Mouse (Mus musculus) hindbrain, embryonic 11.5 days (tissue): ENCODE results near the gene Cdh7. TPM values are rescaled to one million over a fixed set of nuclear protein-coding genes. Genes with fewer than 3 reads are reported as not detected.

Experiments
- ATAC-seq: fragments of 200-750 bp; cut with Nextera tagmentation; 2 replicates; pipeline ENCODE4 v1.8.0; 2017; ENCODE audit warnings: mild to moderate bottlenecking, moderate TSS enrichment, moderate library complexity; ENCODE audit not compliant: low FRiP score
- DNase-seq: peaks from one replicate; pipeline ENCODE4 v3.0.0-alpha.2; 2015; ENCODE audit warnings: low spot score
- H3K27ac ChIP-seq: fragments of 300-500 bp; sonication (generic); 2 replicates; pipeline ENCODE4 v1.5.1; 2014; ENCODE audit warnings: mild to moderate bottlenecking, low read depth, low read length
- H3K27me3 ChIP-seq: fragments of 300-500 bp; sonication (generic); 2 replicates; pipeline ENCODE4 v1.6.1; 2014; ENCODE audit warnings: mild to moderate bottlenecking, low read length, moderate library complexity, mixed read lengths; ENCODE audit not compliant: control insufficient read depth, insufficient read depth
- H3K36me3 ChIP-seq: fragments of 300-500 bp; sonication (generic); 2 replicates; pipeline ENCODE4 v1.6.1; 2014; ENCODE audit warnings: mild to moderate bottlenecking, low read length, moderate library complexity, mixed read lengths; ENCODE audit not compliant: control insufficient read depth, insufficient read depth
- H3K4me1 ChIP-seq: fragments of 300-500 bp; sonication (generic); replicated peaks from 2 replicates; pipeline ENCODE4 v1.6.1; 2014; ENCODE audit warnings: low read length, mixed read lengths; ENCODE audit not compliant: control insufficient read depth, insufficient read depth
- H3K4me2 ChIP-seq: fragments of 300-500 bp; sonication (generic); replicated peaks from 2 replicates; pipeline ENCODE4 v1.6.1; 2014; ENCODE audit warnings: mild to moderate bottlenecking, low read depth, low read length
- H3K4me3 ChIP-seq: fragments of 300-500 bp; sonication (generic); 2 replicates; pipeline ENCODE4 v1.5.1; 2014; ENCODE audit warnings: low read depth, low read length
- H3K9ac ChIP-seq: fragments of 300-500 bp; sonication (generic); 2 replicates; pipeline ENCODE4 v1.6.1; 2014; ENCODE audit warnings: low read depth, low read length
- H3K9me3 ChIP-seq: fragments of 300-500 bp; sonication (generic); 2 replicates; pipeline ENCODE4 v1.6.1; 2016; ENCODE audit warnings: low read length; ENCODE audit not compliant: control insufficient read depth
- WGBS: fragments of 180-500 bp; shearing (Covaris S2); extraction: QIAGEN DNeasy Blood & Tissue Kit; methylation state at CpG from one replicate; pipeline ENCODE4 v1.1.7; 2014; 5-methylcytosine and 5-hydroxymethylcytosine counted together
- polyA plus RNA-seq: library from polyadenylated mRNA; unstranded; fragments of >200 nt; fragmentation: Nextera tagmentation; extraction: Ambion mirVana; gene quantifications from 2 replicates; pipeline ENCODE4 v1.2.1, GENCODE M21; 2014

The Cdh7 gene
- polyA plus RNA-seq, 1 experiment from 2014 or later, result 3.1 TPM

GRCm38 (mm10) chr1:109985468-109985867, 3.2 kb downstream of the Cdh7 start:
- no peaks in the 10 kb centered on the region for H3K9me3 ChIP-seq
- H3K27ac ChIP-seq, result no peak overlapping the region
- 9% methylated on average over 1 of the region's 1 CpGs for WGBS
- H3K4me2 ChIP-seq, result no peak overlapping the region
- no peak overlapping the region for H3K4me3 ChIP-seq
- no peak overlapping the region for H3K9ac ChIP-seq
- peak; percentile 31; the same call in 1 of the 2 replicates for ATAC-seq
- no peaks in the 10 kb centered on the region for H3K27me3 ChIP-seq
- no peaks in the 10 kb centered on the region for H3K4me1 ChIP-seq
- H3K36me3 ChIP-seq, result no peaks in the 10 kb centered on the region
- DNase-seq, result peak; percentile 78

DNA sequence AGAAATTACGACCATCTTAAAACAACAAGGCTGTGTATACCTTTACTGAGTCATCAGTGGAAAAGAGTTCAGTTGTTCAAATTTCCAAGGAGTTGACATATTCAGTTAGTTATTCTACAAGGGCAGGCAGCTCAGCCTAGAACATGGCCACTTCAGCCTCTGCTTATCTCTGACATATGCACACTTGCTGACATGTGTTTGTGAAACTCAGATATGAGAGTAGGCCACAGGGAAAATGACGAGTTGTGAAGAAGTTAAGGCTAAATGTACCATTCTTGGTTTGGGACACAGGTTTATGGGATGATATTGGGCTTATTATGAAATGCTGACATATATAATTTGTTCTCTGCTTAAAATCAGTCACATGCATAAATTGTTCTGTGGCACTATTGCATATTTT, 7.3 kb downstream of the Cdh7 start:
- no peak overlapping the region for H3K27ac ChIP-seq
- no peak overlapping the region for H3K9ac ChIP-seq
- WGBS, result 81% methylated on average over 2 of the region's 2 CpGs
- H3K9me3 ChIP-seq, result no peaks in the 10 kb centered on the region
- H3K4me3 ChIP-seq, result no peak overlapping the region
- H3K27me3 ChIP-seq, result no peaks in the 10 kb centered on the region
- H3K4me2 ChIP-seq, result no peak overlapping the region
- no peak for ATAC-seq
- DNase-seq, result no peak
- no peaks in the 10 kb centered on the region for H3K4me1 ChIP-seq
- H3K36me3 ChIP-seq, result no peaks in the 10 kb centered on the region

GRCm38 (mm10) chr1:109993906-109994305, 11.7 kb downstream of the Cdh7 start:
- H3K4me2 ChIP-seq, result no peak overlapping the region
- WGBS, result 88% methylated on average over 5 of the region's 5 CpGs
- H3K27ac ChIP-seq, result no peak overlapping the region
- ATAC-seq, result no peak
- DNase-seq, result no peak
- no peaks in the 10 kb centered on the region for H3K27me3 ChIP-seq
- no peak overlapping the region for H3K9ac ChIP-seq
- H3K36me3 ChIP-seq, result no peaks in the 10 kb centered on the region
- no peaks in the 10 kb centered on the region for H3K4me1 ChIP-seq
- H3K9me3 ChIP-seq, result no peaks in the 10 kb centered on the region
- no peak overlapping the region for H3K4me3 ChIP-seq

- no peak overlapping the region for H3K9ac ChIP-seq
- no peaks in the 10 kb centered on the region for H3K36me3 ChIP-seq
- no peak overlapping the region for H3K4me3 ChIP-seq
- no peak overlapping the region for H3K4me2 ChIP-seq
- no peaks in the 10 kb centered on the region for H3K4me1 ChIP-seq
- H3K27ac ChIP-seq, result no peak overlapping the region
- DNase-seq (no peak), ATAC-seq (no peak)
- no peaks in the 10 kb centered on the region for H3K9me3 ChIP-seq
- no peaks in the 10 kb centered on the region for H3K27me3 ChIP-seq
Measured at GRCm38 (mm10) chr1:110004451-110004850, 22.2 kb downstream of the Cdh7 start.

- Histone ChIP-seq H3K36me3 (no peaks in the 10 kb centered on the region), H3K4me1 (no peaks in the 10 kb centered on the region), H3K4me2 (no peak overlapping the region), H3K27ac (no peak overlapping the region), H3K27me3 (no peaks in the 10 kb centered on the region), H3K9me3 (no peaks in the 10 kb centered on the region), H3K4me3 (no peak overlapping the region), H3K9ac (no peak overlapping the region)
- WGBS, result 93% methylated on average over 3 of the region's 3 CpGs
- DNase-seq, result no peak
- no peak for ATAC-seq
Measured at GRCm38 (mm10) chr1:110005038-110005437, 22.8 kb downstream of the Cdh7 start.

DNA sequence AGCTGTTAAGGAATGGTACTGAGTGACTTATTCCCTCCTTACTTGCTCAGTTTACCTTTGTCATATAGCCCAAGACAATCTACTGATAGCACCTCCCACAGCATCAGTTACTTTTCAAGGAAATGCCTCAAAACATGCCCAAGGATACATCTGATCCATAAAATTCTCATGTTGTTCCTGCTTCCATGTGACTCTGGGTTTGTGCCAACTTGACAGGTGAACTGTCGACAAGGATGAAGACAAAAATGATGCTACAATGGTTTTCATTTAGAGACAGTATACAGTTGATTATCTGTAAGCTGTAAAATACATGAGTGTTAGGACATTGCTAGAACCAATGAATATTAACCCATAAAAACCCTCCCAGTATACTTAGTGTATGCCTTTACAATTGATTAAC, 29.9 kb downstream of the Cdh7 start:
- WGBS, result 87% methylated on average over 1 of the region's 1 CpGs
- Histone ChIP-seq H3K9me3 (no peaks in the 10 kb centered on the region), H3K27me3 (no peaks in the 10 kb centered on the region), H3K27ac (no peak overlapping the region), H3K36me3 (no peaks in the 10 kb centered on the region), H3K4me2 (no peak overlapping the region), H3K9ac (no peak overlapping the region), H3K4me3 (no peak overlapping the region), H3K4me1 (no peaks in the 10 kb centered on the region)
- DNase-seq (no peak), ATAC-seq (no peak)

DNA sequence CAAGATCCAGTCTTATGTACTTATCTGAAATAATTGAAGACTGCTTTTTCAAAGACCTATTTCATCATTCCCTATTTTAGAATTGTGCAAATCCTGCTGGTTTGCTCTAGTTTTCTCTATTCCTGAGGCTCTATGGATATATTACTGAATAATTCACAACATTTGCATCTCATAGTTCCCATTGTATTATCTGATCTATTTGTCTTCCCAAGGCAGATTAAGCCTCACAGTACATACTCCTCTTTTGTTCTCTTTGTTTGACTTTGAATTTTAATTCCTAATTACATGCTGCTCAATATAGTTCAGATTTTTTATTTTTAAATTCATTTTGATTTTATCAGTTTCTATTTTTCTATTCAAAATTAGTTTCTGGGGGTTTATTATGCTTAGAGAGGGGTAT, 74.1 kb downstream of the Cdh7 start:
- no peak overlapping the region for H3K27ac ChIP-seq

GRCm38 (mm10) chr1:110067405-110067804, 85.2 kb downstream of the Cdh7 start:
- WGBS, result 95% methylated on average over 1 of the region's 1 CpGs
- no peaks in the 10 kb centered on the region for H3K27me3 ChIP-seq
- H3K9ac ChIP-seq, result no peak overlapping the region
- no peak overlapping the region for H3K4me3 ChIP-seq
- H3K4me1 ChIP-seq, result no peaks in the 10 kb centered on the region
- no peaks in the 10 kb centered on the region for H3K9me3 ChIP-seq
- H3K36me3 ChIP-seq, result no peaks in the 10 kb centered on the region
- no peak overlapping the region for H3K4me2 ChIP-seq
- H3K27ac ChIP-seq, result no peak overlapping the region
- no peak for DNase-seq
- ATAC-seq, result no peak

More for the DNA sequence above, 74.1 kb downstream of the Cdh7 start:
- no peak overlapping the region for H3K4me3 ChIP-seq
- no peak overlapping the region for H3K4me2 ChIP-seq
- H3K27me3 ChIP-seq, result no peaks in the 10 kb centered on the region
- no peak overlapping the region for H3K9ac ChIP-seq
- H3K36me3 ChIP-seq, result no peaks in the 10 kb centered on the region
- H3K4me1 ChIP-seq, result no peaks in the 10 kb centered on the region
- DNase-seq (no peak), ATAC-seq (peak; percentile 57; the same call in 1 of the 2 replicates)
- H3K9me3 ChIP-seq, result no peaks in the 10 kb centered on the region

- Histone ChIP-seq H3K36me3 (no peaks in the 10 kb centered on the region), H3K27ac (no peak overlapping the region), H3K27me3 (no peaks in the 10 kb centered on the region), H3K4me3 (no peak overlapping the region), H3K9ac (no peak overlapping the region), H3K4me1 (no peaks in the 10 kb centered on the region), H3K4me2 (no peak overlapping the region), H3K9me3 (no peaks in the 10 kb centered on the region)
- no peak for ATAC-seq
- DNase-seq, result no peak
Measured at GRCm38 (mm10) chr1:110078471-110078870, 96.2 kb downstream of the Cdh7 start.
